Mouse (Mus musculus): Measurements from ENCODE around the gene Rpl36al. TPM values are rescaled to one million over a fixed set of nuclear protein-coding genes. Genes with fewer than 3 reads are reported as not detected.

Rpl36al gene
- polyA plus RNA-seq, 1 experiment from 2014 or later: 768 TPM

DNA sequence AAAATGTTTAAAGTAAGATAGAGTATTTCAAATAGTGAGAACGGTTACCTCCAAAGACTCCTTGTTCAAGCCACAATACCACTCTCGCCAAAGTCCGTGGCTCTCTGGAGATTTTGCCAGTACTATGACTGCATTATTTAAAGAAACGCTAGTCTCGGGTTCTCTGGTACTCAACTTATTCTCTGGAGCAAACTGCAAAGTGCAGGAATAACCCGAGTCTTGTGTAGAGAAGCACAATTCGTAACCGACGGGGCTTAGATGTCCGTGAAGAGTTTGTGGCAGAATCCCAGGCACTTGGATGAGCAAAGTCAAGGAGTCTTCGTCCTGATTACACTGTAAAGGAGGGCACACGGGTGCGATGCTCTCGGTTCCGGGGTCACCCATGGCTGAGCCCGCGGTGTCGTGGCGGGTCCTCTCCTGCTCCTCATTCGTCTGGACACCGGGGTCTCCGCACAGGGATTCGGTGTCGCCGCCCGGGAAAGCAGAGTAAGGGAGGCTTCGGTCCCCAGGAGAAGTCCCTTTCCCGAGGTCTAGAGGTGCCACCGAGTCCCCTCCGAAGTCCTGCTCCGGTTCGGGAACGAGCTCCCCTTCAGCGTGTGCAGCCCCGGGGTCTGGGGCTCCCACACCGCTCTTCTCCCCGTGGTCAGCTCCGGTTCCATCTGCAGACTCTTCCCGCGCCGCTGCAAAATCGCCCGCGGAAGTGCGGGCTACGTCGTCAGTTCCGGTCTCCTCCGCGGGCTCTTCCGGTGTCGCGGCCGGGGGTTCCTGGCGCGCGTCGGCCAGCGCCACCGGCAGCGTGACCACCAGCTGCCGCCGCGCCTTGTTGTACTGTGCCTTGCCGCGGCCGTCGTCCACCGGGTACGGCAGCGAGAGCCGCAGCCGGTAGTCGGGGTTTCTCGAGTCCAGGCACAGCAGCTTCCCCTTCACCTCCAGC is 12.8 kb upstream of the Rpl36al start, which contains the start of gene Gm49383:
Gm49383 (minus strand) TSS at position 661 of the 934 bp plus-strand sequence.
- H3K27ac ChIP-seq: peak within 1 kb of the TSS; percentile 91
- H3K4me3 ChIP-seq (replicated peaks; ENCODE audit: low read depth, low read length): peak within 1 kb of the TSS; percentile 92
- no peaks in the 10 kb centered on the region for H3K9me3 ChIP-seq (replicated peaks; ENCODE audit: low read length)
- 0 out of 2 replicates have a peak, but pooled peaks cover 3% of the 10 kb centered on the region for H3K36me3 ChIP-seq (ENCODE audit: insufficient read depth, low read length)
- H3K9ac ChIP-seq (ENCODE audit: low read depth, low read length): peak within 1 kb of the TSS; percentile 83
- TF ChIP-seq CTCF (IDR thresholded peaks at IDR 0.05; ENCODE audit: low read depth): no peak
- under 1% methylated on average over 75 of the region's 75 CpGs for WGBS
- H3K4me1 ChIP-seq (replicated peaks; ENCODE audit: insufficient read depth, low read length): peaks cover 8% of the 10 kb centered on the region
- no peaks in the 10 kb centered on the region for H3K27me3 ChIP-seq (ENCODE audit: insufficient read depth, low read length)
- ATAC-seq (replicated peaks; ENCODE audit: low FRiP score, low read depth) (peak; percentile 68), DNase-seq (ENCODE audit: low spot score) (peak; percentile 89)
- H3K4me2 ChIP-seq (ENCODE audit: low read length): peak within 1 kb of the TSS; percentile 71

DNA sequence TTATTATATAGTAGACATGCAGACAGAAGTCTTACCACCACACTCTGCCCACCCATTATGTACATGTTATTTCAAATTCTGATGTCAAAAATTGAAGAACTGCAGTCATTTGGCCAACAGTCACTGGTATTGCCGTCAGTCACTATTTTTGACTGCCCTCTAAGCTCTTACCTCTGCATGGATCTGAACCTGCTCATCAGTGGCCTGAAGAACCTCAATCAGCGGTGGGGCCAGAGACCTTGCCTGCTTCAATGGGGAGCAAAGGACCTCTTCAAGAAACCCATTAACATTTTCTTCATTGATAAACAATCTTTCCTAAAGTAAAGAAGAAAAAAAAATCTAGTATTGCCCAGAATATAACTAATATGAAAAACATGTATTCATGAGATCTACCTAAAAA is 8.8 kb upstream of the Rpl36al start:
- H3K27me3 ChIP-seq (ENCODE audit: insufficient read depth, low read length): no peaks in the 10 kb centered on the region
- no peaks in the 10 kb centered on the region for H3K4me1 ChIP-seq (replicated peaks; ENCODE audit: insufficient read depth, low read length)
- ATAC-seq (replicated peaks; ENCODE audit: low FRiP score, low read depth) (no peak), DNase-seq (ENCODE audit: low spot score) (no peak)
- no peak overlapping the region for H3K4me2 ChIP-seq (ENCODE audit: low read length)
- 91% methylated on average over 2 of the region's 2 CpGs for WGBS
- TF ChIP-seq CTCF (IDR thresholded peaks at IDR 0.05; ENCODE audit: low read depth): no peak
- H3K27ac ChIP-seq: no peak overlapping the region
- no peak overlapping the region for H3K4me3 ChIP-seq (replicated peaks; ENCODE audit: low read depth, low read length)
- H3K9me3 ChIP-seq (replicated peaks; ENCODE audit: low read length): no peaks in the 10 kb centered on the region
- H3K36me3 ChIP-seq (ENCODE audit: insufficient read depth, low read length): 0 out of 2 replicates have a peak, but pooled peaks cover 8% of the 10 kb centered on the region
- no peak overlapping the region for H3K9ac ChIP-seq (ENCODE audit: low read depth, low read length)

DNA sequence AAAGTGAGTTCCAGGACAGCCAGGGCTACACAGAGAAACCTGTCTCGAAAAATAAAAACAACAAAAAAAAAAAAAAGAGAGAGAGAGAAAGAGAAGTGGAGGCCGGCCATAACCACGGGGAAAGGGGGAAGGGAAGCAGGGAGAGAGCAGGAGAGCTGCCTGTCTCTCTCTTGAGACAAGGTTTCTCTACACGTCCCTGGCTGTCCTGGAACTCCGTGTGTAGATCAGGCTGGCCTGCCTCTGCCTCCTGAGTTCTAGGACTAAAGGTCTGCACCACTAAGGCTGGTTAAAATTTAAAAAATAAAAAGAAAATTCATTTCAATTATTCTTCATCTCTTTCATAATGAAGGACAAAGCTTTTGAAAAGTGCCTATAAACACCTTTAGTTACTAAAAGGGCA is 7.5 kb upstream of the Rpl36al start:
- Histone ChIP-seq H3K36me3 (ENCODE audit: insufficient read depth, low read length) (0 out of 2 replicates have a peak, but pooled peaks cover 8% of the 10 kb centered on the region), H3K27me3 (ENCODE audit: insufficient read depth, low read length) (no peaks in the 10 kb centered on the region), H3K4me1 (replicated peaks; ENCODE audit: insufficient read depth, low read length) (no peaks in the 10 kb centered on the region), H3K4me2 (ENCODE audit: low read length) (no peak overlapping the region), H3K27ac (no peak overlapping the region), H3K9me3 (replicated peaks; ENCODE audit: low read length) (no peaks in the 10 kb centered on the region), H3K4me3 (replicated peaks; ENCODE audit: low read depth, low read length) (no peak overlapping the region), H3K9ac (ENCODE audit: low read depth, low read length) (no peak overlapping the region)
- WGBS: 87% methylated on average over 5 of the region's 5 CpGs
- ATAC-seq (replicated peaks; ENCODE audit: low FRiP score, low read depth): no peak
- TF ChIP-seq CTCF (IDR thresholded peaks at IDR 0.05; ENCODE audit: low read depth): no peak
- no peak for DNase-seq (ENCODE audit: low spot score)

DNA sequence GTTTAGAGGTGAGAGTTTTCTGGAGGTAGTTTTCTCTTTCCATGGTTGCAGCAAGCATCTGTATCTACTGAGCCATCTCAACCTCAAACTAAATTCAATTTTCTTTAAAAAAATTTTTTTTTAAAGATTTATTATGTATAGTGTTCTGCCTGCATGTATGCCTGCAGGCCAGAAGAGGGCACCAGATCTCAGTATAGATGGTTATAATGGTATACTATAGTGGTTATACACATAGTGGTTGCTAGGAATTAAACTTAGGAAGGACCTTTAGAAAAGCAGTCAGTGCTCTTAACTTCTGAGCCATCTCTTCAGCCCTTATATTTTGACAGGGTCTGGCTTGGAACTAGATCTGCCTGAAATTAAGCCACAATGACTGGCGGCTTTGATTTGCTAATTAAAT is 6.6 kb upstream of the Rpl36al start:
- no peak overlapping the region for H3K9ac ChIP-seq (ENCODE audit: low read depth, low read length)
- no peak overlapping the region for H3K4me2 ChIP-seq (ENCODE audit: low read length)
- no peaks in the 10 kb centered on the region for H3K27me3 ChIP-seq (ENCODE audit: insufficient read depth, low read length)
- no peaks in the 10 kb centered on the region for H3K9me3 ChIP-seq (replicated peaks; ENCODE audit: low read length)
- H3K4me1 ChIP-seq (replicated peaks; ENCODE audit: insufficient read depth, low read length): peaks cover 3% of the 10 kb centered on the region; the same call in 1 of the 2 replicates
- 0 out of 2 replicates have a peak, but pooled peaks have one; percentile 49 for ATAC-seq (replicated peaks; ENCODE audit: low FRiP score, low read depth)
- H3K27ac ChIP-seq: no peak overlapping the region
- H3K36me3 ChIP-seq (ENCODE audit: insufficient read depth, low read length): 0 out of 2 replicates have a peak, but pooled peaks cover 8% of the 10 kb centered on the region
- peak; percentile 46 for DNase-seq (ENCODE audit: low spot score)
- WGBS: 100% methylated on average over 1 of the region's 1 CpGs
- no peak overlapping the region for H3K4me3 ChIP-seq (replicated peaks; ENCODE audit: low read depth, low read length)
- TF ChIP-seq CTCF (IDR thresholded peaks at IDR 0.05; ENCODE audit: low read depth): peak; percentile 66

DNA sequence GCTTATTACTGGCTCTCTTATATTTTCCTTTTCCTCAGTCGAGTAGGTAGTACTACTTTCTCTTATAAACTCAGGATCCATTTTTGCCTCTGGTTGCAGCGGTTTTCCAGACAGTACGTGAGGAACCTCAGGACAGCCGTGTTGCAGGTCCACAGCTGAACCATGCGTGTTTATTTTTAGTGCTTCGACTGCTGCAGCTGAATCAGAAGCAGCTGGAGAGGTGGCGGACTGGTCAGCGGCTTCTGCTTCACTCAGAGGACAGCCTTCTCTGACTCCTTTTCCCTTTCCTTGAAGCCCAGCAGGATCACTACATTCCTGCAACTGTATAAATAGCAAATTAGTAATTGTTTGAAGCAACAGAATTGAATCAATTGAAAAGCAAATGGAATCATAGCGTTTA is 6.2 kb upstream of the Rpl36al start:
- H3K4me1 ChIP-seq (replicated peaks; ENCODE audit: insufficient read depth, low read length): peaks cover 7% of the 10 kb centered on the region; the same call in 1 of the 2 replicates
- H3K36me3 ChIP-seq (ENCODE audit: insufficient read depth, low read length): 0 out of 2 replicates have a peak, but pooled peaks cover 8% of the 10 kb centered on the region
- H3K4me3 ChIP-seq (replicated peaks; ENCODE audit: low read depth, low read length): no peak overlapping the region
- no peak overlapping the region for H3K9ac ChIP-seq (ENCODE audit: low read depth, low read length)
- no peak overlapping the region for H3K27ac ChIP-seq
- no peak overlapping the region for H3K4me2 ChIP-seq (ENCODE audit: low read length)
- no peaks in the 10 kb centered on the region for H3K27me3 ChIP-seq (ENCODE audit: insufficient read depth, low read length)
- H3K9me3 ChIP-seq (replicated peaks; ENCODE audit: low read length): no peaks in the 10 kb centered on the region
- TF ChIP-seq CTCF (IDR thresholded peaks at IDR 0.05; ENCODE audit: low read depth): no peak
- 94% methylated on average over 9 of the region's 9 CpGs for WGBS
- ATAC-seq (replicated peaks; ENCODE audit: low FRiP score, low read depth) (no peak), DNase-seq (ENCODE audit: low spot score) (no peak)

DNA sequence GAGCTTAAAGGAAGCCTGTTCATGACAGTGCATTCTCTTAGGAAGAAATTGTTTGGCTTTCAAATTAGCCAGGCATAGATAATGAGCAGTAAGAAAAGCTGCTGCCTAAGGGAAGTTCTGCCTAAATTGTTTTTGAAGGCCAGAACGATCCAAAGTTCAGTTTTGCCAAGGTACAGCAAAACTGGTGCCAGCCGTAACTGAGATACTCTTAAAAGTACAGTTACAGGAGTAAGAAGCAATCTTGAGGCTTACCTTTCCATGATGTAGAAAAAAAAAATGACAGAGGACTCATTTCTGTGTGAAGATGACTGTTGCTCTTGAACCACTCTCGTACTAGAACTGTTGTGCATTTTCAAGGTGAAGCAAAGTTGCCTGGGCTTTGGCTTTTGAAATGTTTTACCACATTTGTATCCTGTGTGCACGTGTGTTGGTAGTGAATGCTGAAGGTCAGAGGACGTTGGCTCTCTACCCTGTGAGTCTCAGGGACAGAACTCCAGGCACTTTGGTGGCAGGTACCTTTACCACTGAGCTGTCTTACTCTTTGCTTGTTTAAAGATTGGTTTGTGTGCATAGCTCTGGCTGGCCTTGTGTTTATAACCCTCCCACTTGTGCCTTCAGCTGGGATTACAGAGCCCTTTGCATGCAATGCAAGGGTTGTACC is 3.1 kb upstream of the Rpl36al start:
- Histone ChIP-seq H3K4me2 (ENCODE audit: low read length) (no peak overlapping the region), H3K36me3 (ENCODE audit: insufficient read depth, low read length) (0 out of 2 replicates have a peak, but pooled peaks cover 8% of the 10 kb centered on the region), H3K4me1 (replicated peaks; ENCODE audit: insufficient read depth, low read length) (peaks cover 11% of the 10 kb centered on the region; the same call in 1 of the 2 replicates), H3K27ac (peak overlapping the region; percentile 57; the same call in 1 of the 2 replicates), H3K9ac (ENCODE audit: low read depth, low read length) (no peak overlapping the region), H3K9me3 (replicated peaks; ENCODE audit: low read length) (no peaks in the 10 kb centered on the region), H3K4me3 (replicated peaks; ENCODE audit: low read depth, low read length) (no peak overlapping the region), H3K27me3 (ENCODE audit: insufficient read depth, low read length) (no peaks in the 10 kb centered on the region)
- no peak for ATAC-seq (replicated peaks; ENCODE audit: low FRiP score, low read depth)
- no peak for TF ChIP-seq CTCF (IDR thresholded peaks at IDR 0.05; ENCODE audit: low read depth)
- no peak for DNase-seq (ENCODE audit: low spot score)
- WGBS: 64% methylated on average over 5 of the region's 5 CpGs

Data from kidney, postnatal 0 days (tissue).